Mouse (Mus musculus) intestine, postnatal 0 days (tissue): Measurements from ENCODE around the gene Klhl41. TPM values are rescaled to one million over a fixed set of nuclear protein-coding genes. Genes with fewer than 3 reads are reported as not detected.
A peak's percentile ranks its signal among the peaks of the same experiment; 100 is the strongest.
"Not testable (repeated sequence)": the region's sequence is repeated elsewhere in the genome, so short reads cannot be mapped to it uniquely, and the experiment has no call there.

Source experiments
- ATAC-seq: fragments of 200-750 bp; cut with Nextera tagmentation; 2 replicates; pipeline ENCODE4 v1.8.0; 2017; ENCODE audit warnings: mild to moderate bottlenecking, moderate TSS enrichment, moderate library complexity
- H3K27ac ChIP-seq: fragments of 300-500 bp; sonication (generic); 2 replicates; pipeline ENCODE4 v1.5.1; 2014; ENCODE audit warnings: mild to moderate bottlenecking, low read depth, low read length, moderate library complexity
- H3K27me3 ChIP-seq: fragments of 300-500 bp; sonication (generic); replicated peaks from 2 replicates; pipeline ENCODE4 v1.6.1; 2014; ENCODE audit warnings: low read length, mixed read lengths; ENCODE audit not compliant: control insufficient read depth, insufficient read depth
- H3K36me3 ChIP-seq: fragments of 300-500 bp; sonication (generic); 2 replicates; pipeline ENCODE4 v1.6.1; 2014; ENCODE audit warnings: mild to moderate bottlenecking, moderate library complexity; ENCODE audit not compliant: control insufficient read depth, insufficient read depth
- H3K4me1 ChIP-seq: fragments of 300-500 bp; sonication (generic); replicated peaks from 2 replicates; pipeline ENCODE4 v1.6.1; 2014; ENCODE audit warnings: antibody characterized with exemption, low read length, mixed read lengths; ENCODE audit not compliant: control insufficient read depth, insufficient read depth
- H3K4me2 ChIP-seq: fragments of 300-500 bp; sonication (generic); replicated peaks from 2 replicates; pipeline ENCODE4 v1.6.1; 2014; ENCODE audit warnings: low read depth, mild to moderate bottlenecking, moderate library complexity
- H3K4me3 ChIP-seq: fragments of 300-500 bp; sonication (generic); 2 replicates; pipeline ENCODE4 v1.5.1; 2014; ENCODE audit warnings: low read depth, low read length
- H3K9ac ChIP-seq: fragments of 300-500 bp; sonication (generic); 2 replicates; pipeline ENCODE4 v1.6.1; 2014; ENCODE audit warnings: mild to moderate bottlenecking, low read depth, low read length
- H3K9me3 ChIP-seq: fragments of 300-500 bp; sonication (generic); 2 replicates; pipeline ENCODE4 v1.6.1; 2016; ENCODE audit warnings: mixed run types; ENCODE audit not compliant: control insufficient read depth
- CTCF ChIP-seq: sonication (generic); IDR thresholded peaks from 2 replicates; pipeline ENCODE4 v1.5.1; 2016; ENCODE audit warnings: low read depth, mild to moderate bottlenecking, control low read depth, antibody characterized with exemption, moderate library complexity
- WGBS: fragments of 180-500 bp; shearing (Covaris S2); extraction: QIAGEN DNeasy Blood & Tissue Kit; methylation state at CpG from one replicate; pipeline ENCODE4 v1.1.7; 2014; 5-methylcytosine and 5-hydroxymethylcytosine counted together
- polyA plus RNA-seq: library from polyadenylated mRNA; unstranded; fragments of >200 nt; fragmentation: Nextera tagmentation; extraction: Ambion mirVana; gene quantifications from 2 replicates; pipeline ENCODE4 v1.2.1, GENCODE M21; 2015

The Klhl41 gene
- polyA plus RNA-seq, 1 experiment from 2014 or later, result 0.07 TPM

GRCm38 (mm10) chr2:69676713-69677112 lies 6.8 kb downstream of the Klhl41 start:
- no peak overlapping the region for H3K9ac ChIP-seq

GRCm38 (mm10) chr2:69677215-69677614 lies 7.3 kb downstream of the Klhl41 start:
- 88% methylated on average over 2 of the region's 2 CpGs for WGBS
- not testable (repeated sequence) for ATAC-seq, H3K27me3 ChIP-seq, H3K9ac ChIP-seq, H3K36me3 ChIP-seq, H3K27ac ChIP-seq, H3K4me2 ChIP-seq, H3K4me3 ChIP-seq, H3K9me3 ChIP-seq, H3K4me1 ChIP-seq

More at GRCm38 (mm10) chr2:69676713-69677112, 6.8 kb downstream of the Klhl41 start:
- H3K4me3 ChIP-seq, result no peak overlapping the region
- no peak overlapping the region for H3K4me2 ChIP-seq
- WGBS, result 50% methylated on average over 2 of the region's 2 CpGs
- no peaks in the 10 kb centered on the region for H3K27me3 ChIP-seq
- H3K4me1 ChIP-seq, result no peaks in the 10 kb centered on the region
- H3K27ac ChIP-seq, result no peak overlapping the region
- ATAC-seq, result no peak
- H3K9me3 ChIP-seq, result no peaks in the 10 kb centered on the region
- H3K36me3 ChIP-seq, result no peaks in the 10 kb centered on the region
- TF ChIP-seq CTCF, result peak; percentile 68

DNA sequence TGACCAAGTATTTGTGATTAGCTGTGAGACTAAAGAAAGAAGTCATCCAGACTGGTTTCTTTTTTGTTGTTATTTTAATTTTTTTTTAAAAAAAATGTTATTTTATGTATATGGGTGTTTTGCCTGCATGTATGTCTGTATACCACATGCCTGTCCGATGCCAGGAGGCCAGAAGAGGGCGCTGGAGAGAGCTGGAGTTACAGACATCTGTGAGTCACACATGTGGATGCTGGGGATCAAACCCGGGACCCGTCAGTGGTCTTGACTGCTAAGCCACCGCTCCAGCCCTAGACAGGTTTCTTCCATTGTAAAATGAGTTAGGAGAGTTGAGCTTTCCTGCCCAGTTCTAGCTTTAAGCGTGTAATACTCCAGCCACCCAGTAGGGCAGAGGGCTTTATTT lies 10.1 kb downstream of the Klhl41 start:
- H3K9ac ChIP-seq, result no peak overlapping the region
- no peak overlapping the region for H3K27ac ChIP-seq
- H3K27me3 ChIP-seq, result no peaks in the 10 kb centered on the region
- peak; percentile 33 for TF ChIP-seq CTCF
- no peaks in the 10 kb centered on the region for H3K4me1 ChIP-seq
- H3K4me2 ChIP-seq, result no peak overlapping the region
- H3K9me3 ChIP-seq, result no peaks in the 10 kb centered on the region
- H3K36me3 ChIP-seq, result no peaks in the 10 kb centered on the region
- no peak for ATAC-seq
- WGBS, result 62% methylated on average over 6 of the region's 6 CpGs
- no peak overlapping the region for H3K4me3 ChIP-seq

DNA sequence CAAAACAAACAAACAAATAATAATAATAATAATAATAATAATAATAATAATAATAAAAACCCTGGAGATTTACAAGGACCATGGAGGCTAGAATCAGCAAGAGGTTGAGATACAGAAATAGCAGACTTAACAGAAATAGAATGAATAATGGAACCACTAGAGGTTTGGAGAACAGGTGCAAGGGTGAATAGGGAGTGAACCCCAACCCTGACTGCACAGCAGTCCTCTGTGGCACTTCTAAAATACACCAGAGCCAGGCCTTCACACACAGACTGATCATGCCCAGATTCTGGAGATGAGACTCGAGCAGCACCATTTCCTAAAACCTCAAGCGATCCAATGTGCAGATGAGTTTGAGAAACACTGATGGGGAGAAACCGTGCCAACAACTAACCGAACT lies 12.0 kb downstream of the Klhl41 start:
- H3K27me3 ChIP-seq, result no peaks in the 10 kb centered on the region
- WGBS, result 97% methylated on average over 4 of the region's 4 CpGs
- H3K4me2 ChIP-seq, result no peak overlapping the region
- peaks cover 2% of the 10 kb centered on the region; the same call in 1 of the 2 replicates for H3K36me3 ChIP-seq
- H3K4me1 ChIP-seq, result no peaks in the 10 kb centered on the region
- H3K9ac ChIP-seq, result no peak overlapping the region
- H3K9me3 ChIP-seq, result no peaks in the 10 kb centered on the region
- no peak overlapping the region for H3K4me3 ChIP-seq
- H3K27ac ChIP-seq, result no peak overlapping the region
- ATAC-seq, result no peak
- no peak for TF ChIP-seq CTCF

GRCm38 (mm10) chr2:69683036-69683805 lies 13.3 kb downstream of the Klhl41 start:
- no peaks in the 10 kb centered on the region for H3K9me3 ChIP-seq
- no peak overlapping the region for H3K4me2 ChIP-seq
- H3K27ac ChIP-seq, result no peak overlapping the region
- ATAC-seq, result no peak
- TF ChIP-seq CTCF, result no peak
- no peaks in the 10 kb centered on the region for H3K27me3 ChIP-seq
- no peaks in the 10 kb centered on the region for H3K4me1 ChIP-seq
- H3K4me3 ChIP-seq, result no peak overlapping the region
- H3K9ac ChIP-seq, result no peak overlapping the region
- peaks cover 2% of the 10 kb centered on the region; the same call in 1 of the 2 replicates for H3K36me3 ChIP-seq
- 84% methylated on average over 13 of the region's 13 CpGs for WGBS

- Histone ChIP-seq H3K4me3 (no peak overlapping the region), H3K9me3 (no peaks in the 10 kb centered on the region), H3K36me3 (peaks cover 9% of the 10 kb centered on the region; the same call in 1 of the 2 replicates), H3K9ac (no peak overlapping the region), H3K4me1 (no peaks in the 10 kb centered on the region), H3K4me2 (no peak overlapping the region), H3K27me3 (no peaks in the 10 kb centered on the region), H3K27ac (no peak overlapping the region)
- 92% methylated on average over 3 of the region's 3 CpGs for WGBS
- TF ChIP-seq CTCF, result no peak
- no peak for ATAC-seq
Measured at GRCm38 (mm10) chr2:69684488-69684887, 14.6 kb downstream of the Klhl41 start.
